Mouse (Mus musculus) MEL (cell line): Measurements from ENCODE around the gene Rbpms2. TPM values are rescaled to one million over a fixed set of nuclear protein-coding genes. Genes with fewer than 3 reads are reported as not detected.

Experiments
- DNase-seq: peaks from one replicate; pipeline ENCODE4 v3.0.0; 2011; ENCODE audit warnings: low read depth, low spot score
- H3K27ac ChIP-seq: 2 replicates; pipeline ENCODE4 v1.5.1; 2012; ENCODE audit warnings: low read depth, mild to moderate bottlenecking, control low read depth, low read length, moderate library complexity; ENCODE audit not compliant: control insufficient read depth
- H3K27me3 ChIP-seq, 2 experiments: fragments of 150-350 bp in 1 of 2; sonication (generic) in 1 of 2; 2 replicates each; pipeline ENCODE4 v1.6.1; 2012; ENCODE audit warnings: low read length in 2 of 2, mild to moderate bottlenecking in 2 of 2, improper control_type of control experiment in 1 of 2, moderate library complexity in 1 of 2; ENCODE audit not compliant: insufficient read depth in 2 of 2, control insufficient read depth in 1 of 2
- H3K36me3 ChIP-seq, 2 experiments: 2 replicates each; pipeline ENCODE4 v1.6.1; 2012 to 2014; ENCODE audit warnings: low read length in 2 of 2, improper control_type of control experiment in 1 of 2, inconsistent platforms in 1 of 2, mild to moderate bottlenecking in 1 of 2; ENCODE audit not compliant: insufficient read depth in 2 of 2, control insufficient read depth in 1 of 2
- H3K4me1 ChIP-seq, 2 experiments: fragments of 150-350 bp in 1 of 2; sonication (generic) in 1 of 2; 2 replicates each; pipeline ENCODE4 v1.6.1; 2012; ENCODE audit warnings: low read length in 2 of 2, improper control_type of control experiment in 1 of 2, mild to moderate bottlenecking in 1 of 2; ENCODE audit not compliant: insufficient read depth in 2 of 2, control insufficient read depth in 1 of 2
- H3K4me3 ChIP-seq, 2 experiments: fragments of 150-350 bp in 1 of 2; sonication (generic) in 1 of 2; 2 replicates each; pipeline ENCODE4 v1.5.1; 2012; ENCODE audit warnings: low read depth in 2 of 2, low read length in 2 of 2, mild to moderate bottlenecking in 2 of 2, moderate library complexity in 2 of 2, control low read depth in 1 of 2, improper control_type of control experiment in 1 of 2; ENCODE audit not compliant: control insufficient read depth in 1 of 2, insufficient read depth in 1 of 2
- H3K79me2 ChIP-seq: 2 replicates; pipeline ENCODE4 v1.6.1; 2012; ENCODE audit warnings: mild to moderate bottlenecking, low read length, moderate library complexity; ENCODE audit not compliant: control insufficient read depth, poor library complexity, insufficient read depth
- H3K9ac ChIP-seq: 2 replicates; pipeline ENCODE4 v1.6.1; 2012; ENCODE audit warnings: low read depth, mild to moderate bottlenecking, control low read depth, low read length, moderate library complexity; ENCODE audit not compliant: control insufficient read depth, poor library complexity, severe bottlenecking
- H3K9me3 ChIP-seq: fragments of 150-350 bp; sonication (generic); replicated peaks from 2 replicates; pipeline ENCODE4 v1.6.1; 2012; ENCODE audit warnings: mild to moderate bottlenecking, low read length, improper control_type of control experiment, moderate library complexity; ENCODE audit not compliant: insufficient read depth
- BHLHE40 ChIP-seq: IDR thresholded peaks from 2 replicates; pipeline ENCODE4 v1.6.1; 2012; ENCODE audit warnings: low read depth, mild to moderate bottlenecking, inconsistent platforms, low read length, improper control_type of control experiment, borderline replicate concordance
- CHD1 ChIP-seq: IDR thresholded peaks from 2 replicates; pipeline ENCODE4 v1.6.1; 2012; ENCODE audit warnings: low read depth, mild to moderate bottlenecking, inconsistent platforms, low read length, improper control_type of control experiment
- CHD2 ChIP-seq: IDR thresholded peaks from 2 replicates; pipeline ENCODE4 v1.6.1; 2011; ENCODE audit warnings: low read length, improper control_type of control experiment
- CTCF ChIP-seq, 3 experiments: IDR thresholded peaks in 2 of 3; conservative IDR thresholded peaks in 1 of 3; 2 replicates each; pipeline ENCODE4 v1.5.1; 2011 to 2012; ENCODE audit warnings: low read length in 3 of 3, low read depth in 2 of 3, mild to moderate bottlenecking in 2 of 3, improper control_type of control experiment in 1 of 3, inconsistent platforms in 1 of 3, mixed read lengths in 1 of 3, moderate library complexity in 1 of 3; ENCODE audit not compliant: control insufficient read depth in 1 of 3, insufficient read depth in 1 of 3, poor library complexity in 1 of 3, severe bottlenecking in 1 of 3
- E2F4 ChIP-seq: IDR thresholded peaks from 2 replicates; pipeline ENCODE4 v1.6.1; 2011; ENCODE audit warnings: low read depth, low read length, improper control_type of control experiment, borderline replicate concordance
- ELF1 ChIP-seq: IDR thresholded peaks from 2 replicates; pipeline ENCODE4 v1.6.1; 2014; ENCODE audit warnings: low read depth, mild to moderate bottlenecking, inconsistent platforms, low read length, improper control_type of control experiment, moderate library complexity
- EP300 ChIP-seq, 2 experiments: IDR thresholded peaks; 2 replicates each; pipeline ENCODE4 v1.6.1; 2011; ENCODE audit warnings: improper control_type of control experiment in 2 of 2, low read length in 2 of 2, low read depth in 1 of 2, mild to moderate bottlenecking in 1 of 2
- ETS1 ChIP-seq: IDR thresholded peaks from 2 replicates; pipeline ENCODE4 v1.6.1; 2012; ENCODE audit warnings: low read depth, mild to moderate bottlenecking, inconsistent platforms, low read length, improper control_type of control experiment, moderate library complexity
- GABPA ChIP-seq: IDR thresholded peaks from 2 replicates; pipeline ENCODE4 v1.6.1; 2012; ENCODE audit warnings: low read depth, mild to moderate bottlenecking, inconsistent platforms, low read length, improper control_type of control experiment, moderate library complexity
- GATA1 ChIP-seq: IDR thresholded peaks from 2 replicates; pipeline ENCODE4 v1.6.1; 2011; ENCODE audit warnings: low read depth, low read length, improper control_type of control experiment
- HCFC1 ChIP-seq: IDR thresholded peaks from 2 replicates; pipeline ENCODE4 v1.6.1; 2012; ENCODE audit warnings: low read depth, mild to moderate bottlenecking, inconsistent platforms, low read length, improper control_type of control experiment, moderate library complexity
- JUND ChIP-seq: IDR thresholded peaks from 2 replicates; pipeline ENCODE4 v1.6.1; 2011; ENCODE audit warnings: low read depth, mild to moderate bottlenecking, improper control_type of control experiment, low read length
- KAT2A ChIP-seq: conservative IDR thresholded peaks from 2 replicates; pipeline ENCODE4 v1.6.1; 2012; ENCODE audit warnings: low read depth, low read length, improper control_type of control experiment, inconsistent platforms
- MAFK ChIP-seq: IDR thresholded peaks from 2 replicates; pipeline ENCODE4 v1.6.1; 2011; ENCODE audit warnings: low read depth, mild to moderate bottlenecking, low read length, improper control_type of control experiment, borderline replicate concordance
- MAX ChIP-seq: IDR thresholded peaks from 2 replicates; pipeline ENCODE4 v1.6.1; 2011; ENCODE audit warnings: low read length, improper control_type of control experiment
- MAZ ChIP-seq: IDR thresholded peaks from 2 replicates; pipeline ENCODE4 v1.6.1; 2012; ENCODE audit warnings: low read depth, mild to moderate bottlenecking, inconsistent platforms, low read length, improper control_type of control experiment
- MEF2A ChIP-seq: IDR thresholded peaks from 2 replicates; pipeline ENCODE4 v1.6.1; 2014; ENCODE audit warnings: low read depth, mild to moderate bottlenecking, inconsistent platforms, low read length, improper control_type of control experiment; ENCODE audit not compliant: poor library complexity, insufficient replicate concordance, severe bottlenecking; ENCODE audit errors: extremely low read depth
- MXI1 ChIP-seq: IDR thresholded peaks from 2 replicates; pipeline ENCODE4 v1.6.1; 2011; ENCODE audit warnings: mild to moderate bottlenecking, low read depth, low read length, improper control_type of control experiment
- MYB ChIP-seq: IDR thresholded peaks from 2 replicates; pipeline ENCODE4 v1.6.1; 2011; ENCODE audit warnings: mild to moderate bottlenecking, low read depth, low read length, improper control_type of control experiment
- MYC ChIP-seq: IDR thresholded peaks from 2 replicates; pipeline ENCODE4 v1.6.1; 2011; ENCODE audit warnings: low read depth, mild to moderate bottlenecking, low read length, improper control_type of control experiment, moderate library complexity
- NELFE ChIP-seq: IDR thresholded peaks from 2 replicates; pipeline ENCODE4 v1.6.1; 2011; ENCODE audit warnings: low read depth, low read length, improper control_type of control experiment
- NRF1 ChIP-seq: IDR thresholded peaks from 2 replicates; pipeline ENCODE4 v1.6.1; 2014; ENCODE audit warnings: low read depth, mild to moderate bottlenecking, inconsistent platforms, low read length, improper control_type of control experiment, moderate library complexity; ENCODE audit not compliant: poor library complexity, insufficient read depth, severe bottlenecking
- POLR2A ChIP-seq, 2 experiments: IDR thresholded peaks; 2 replicates each; pipeline ENCODE4 v1.6.1; 2011 to 2012; ENCODE audit warnings: low read length in 2 of 2, mild to moderate bottlenecking in 2 of 2, control low read depth in 1 of 2, improper control_type of control experiment in 1 of 2, low read depth in 1 of 2, moderate library complexity in 1 of 2; ENCODE audit not compliant: control insufficient read depth in 1 of 2, insufficient read depth in 1 of 2, poor library complexity in 1 of 2
- POLR2AphosphoS2 ChIP-seq: IDR thresholded peaks from 2 replicates; pipeline ENCODE4 v1.6.1; 2011; ENCODE audit warnings: low read length, improper control_type of control experiment
- POLR2AphosphoS5 ChIP-seq: IDR thresholded peaks from 2 replicates; pipeline ENCODE4 v1.6.1; 2012; ENCODE audit warnings: low read depth, borderline replicate concordance, mild to moderate bottlenecking, inconsistent platforms, low read length, moderate library complexity, mixed read lengths
- RAD21 ChIP-seq: IDR thresholded peaks from 2 replicates; pipeline ENCODE4 v1.6.1; 2011; ENCODE audit warnings: mild to moderate bottlenecking, low read depth, low read length, improper control_type of control experiment
- SIN3A ChIP-seq: IDR thresholded peaks from 2 replicates; pipeline ENCODE4 v1.6.1; 2012; ENCODE audit warnings: low read length, improper control_type of control experiment, inconsistent platforms
- SMC3 ChIP-seq: IDR thresholded peaks from 2 replicates; pipeline ENCODE4 v1.6.1; 2011; ENCODE audit warnings: low read depth, low read length, improper control_type of control experiment
- TAL1 ChIP-seq: IDR thresholded peaks from 2 replicates; pipeline ENCODE4 v1.6.1; 2012; ENCODE audit warnings: mild to moderate bottlenecking, inconsistent platforms, low read length, moderate library complexity, mixed read lengths
- TBP ChIP-seq: IDR thresholded peaks from 2 replicates; pipeline ENCODE4 v1.8.0; 2011; ENCODE audit warnings: low read depth, low read length, improper control_type of control experiment
- UBTF ChIP-seq: IDR thresholded peaks from 2 replicates; pipeline ENCODE4 v1.6.1; 2012; ENCODE audit warnings: low read depth, mild to moderate bottlenecking, inconsistent platforms, low read length, improper control_type of control experiment, moderate library complexity, borderline replicate concordance; ENCODE audit not compliant: insufficient read depth
- USF1 ChIP-seq: IDR thresholded peaks from 2 replicates; pipeline ENCODE4 v1.6.1; 2014; ENCODE audit warnings: low read depth, mild to moderate bottlenecking, inconsistent platforms, low read length, improper control_type of control experiment, moderate library complexity
- USF2 ChIP-seq, 2 experiments: IDR thresholded peaks; 2 replicates each; pipeline ENCODE4 v1.6.1; 2011 to 2012; ENCODE audit warnings: improper control_type of control experiment in 2 of 2, low read length in 2 of 2, borderline replicate concordance in 1 of 2, inconsistent platforms in 1 of 2, low read depth in 1 of 2, mild to moderate bottlenecking in 1 of 2; ENCODE audit not compliant: insufficient read depth in 1 of 2
- ZC3H11A ChIP-seq: IDR thresholded peaks from 2 replicates; pipeline ENCODE4 v1.6.1; 2012; ENCODE audit warnings: low read depth, mild to moderate bottlenecking, inconsistent platforms, low read length, improper control_type of control experiment
- ZKSCAN1 ChIP-seq: IDR thresholded peaks from 2 replicates; pipeline ENCODE4 v1.6.1; 2012; ENCODE audit warnings: low read depth, mild to moderate bottlenecking, inconsistent platforms, low read length, improper control_type of control experiment, moderate library complexity
- ZMIZ1 ChIP-seq: IDR thresholded peaks from 2 replicates; pipeline ENCODE4 v1.6.1; 2012; ENCODE audit warnings: low read depth, mild to moderate bottlenecking, inconsistent platforms, low read length, improper control_type of control experiment, moderate library complexity
- ZNF384 ChIP-seq: IDR thresholded peaks from 2 replicates; pipeline ENCODE4 v1.6.1; 2012; ENCODE audit warnings: low read depth, mild to moderate bottlenecking, inconsistent platforms, low read length, improper control_type of control experiment
- polyA plus RNA-seq, 2 experiments: library from polyadenylated mRNA; stranded (reverse) in 1 of 2; unstranded in 1 of 2; fragments of >175 nt in 1 of 2; fragments of >200 nt in 1 of 2; gene quantifications; 2 replicates each; pipeline versions ENCODE4 v1.2.1 to v1.2.4; 2012; ENCODE audit warnings: low replicate concordance in 2 of 2, low read depth in 1 of 2; ENCODE audit not compliant: insufficient read length in 2 of 2, insufficient read depth in 1 of 2, missing spikeins in 1 of 2
- total RNA-seq: library from RNA; depleted of rRNA; stranded (reverse); fragments of 300-350 nt; gene quantifications from 2 replicates; pipeline ENCODE4 v1.2.3, GENCODE M21; 2012

Rbpms2 gene
- total and polyA plus RNA-seq, 3 experiments = 0.22 TPM; not detected in 2

- peak; percentile 47 for DNase-seq
These were observed 25.9 kb upstream of the Rbpms2 start for GRCm38 (mm10) chr9:65603401-65604102.

GRCm38 (mm10) chr9:65605471-65606136 is 23.8 kb upstream of the Rbpms2 start:
- Histone ChIP-seq H3K4me3 (no peak overlapping the region), H3K27ac (no peak overlapping the region), H3K4me1 (peaks cover 0 to 4% of the 10 kb centered on the region in 2 experiments; a peak in 2 of 4 replicates), H3K9ac (no peak overlapping the region), H3K79me2 (no peaks in the 10 kb centered on the region), H3K36me3 (peaks cover 0 to 3% of the 10 kb centered on the region in 2 experiments; a peak in 2 of 4 replicates), H3K9me3 (no peaks in the 10 kb centered on the region), H3K27me3 (no peaks in the 10 kb centered on the region)
- peak; percentile 87 for DNase-seq
- TF ChIP-seq EP300 (IDR thresholded peaks at IDR 0.05; ENCODE audit: low read depth in 1 of 2, low read length in 2 of 2) (no peak), UBTF (no peak), ZMIZ1 (no peak), CTCF (IDR thresholded peaks at IDR 0.05 in 2 of 3, conservative IDR thresholded peaks at IDR 0.05 in 1 of 3; ENCODE audit: control insufficient read depth in 1 of 3, insufficient read depth in 1 of 3, low read depth in 2 of 3, low read length in 3 of 3, poor library complexity in 1 of 3, severe bottlenecking in 1 of 3) (peak; percentile 66 to 89 (median 77)), ZNF384 (peak; percentile 63), CHD1 (no peak), POLR2AphosphoS2 (no peak), ZKSCAN1 (no peak), SMC3 (peak; percentile 71), GABPA (no peak), SIN3A (0 out of 2 replicates have a peak, but pooled peaks have one; percentile 19), KAT2A (no peak), JUND (no peak), NRF1 (no peak), MAX (no peak), ELF1 (no peak)

More at GRCm38 (mm10) chr9:65603401-65604102, 25.9 kb upstream of the Rbpms2 start:
- Histone ChIP-seq H3K36me3 (peaks cover 0 to 4% of the 10 kb centered on the region in 2 experiments; a peak in 2 of 4 replicates), H3K79me2 (no peaks in the 10 kb centered on the region), H3K4me1 (peaks cover 0 to 4% of the 10 kb centered on the region in 2 experiments; a peak in 2 of 4 replicates), H3K27ac (no peak overlapping the region), H3K9me3 (no peaks in the 10 kb centered on the region), H3K27me3 (no peaks in the 10 kb centered on the region), H3K4me3 (no peak overlapping the region), H3K9ac (no peak overlapping the region)
- TF ChIP-seq NELFE = no peak
- TF ChIP-seq GATA1 = no peak
- TF ChIP-seq NRF1 = no peak
- TF ChIP-seq MYC = no peak
- TF ChIP-seq HCFC1 = no peak
- TF ChIP-seq POLR2A (IDR thresholded peaks at IDR 0.05; ENCODE audit: control insufficient read depth in 1 of 2, insufficient read depth in 1 of 2, low read depth in 1 of 2, low read length in 2 of 2, poor library complexity in 1 of 2) = no peak
- TF ChIP-seq MAX = no peak
- no peak for TF ChIP-seq MAZ
- TF ChIP-seq ZKSCAN1 = no peak
- 0 out of 2 replicates have a peak, but pooled peaks have one; percentile 11 for TF ChIP-seq ZC3H11A
- TF ChIP-seq POLR2AphosphoS5 = no peak
- TF ChIP-seq E2F4 = no peak
- peak; percentile 30; the same call in 1 of the 2 replicates for TF ChIP-seq SMC3
- TF ChIP-seq ZNF384 = no peak
- TF ChIP-seq RAD21 = peak; percentile 35
- no peak for TF ChIP-seq MYB
- no peak for TF ChIP-seq MAFK
- TF ChIP-seq CHD2 = no peak
- TF ChIP-seq TBP = no peak
- TF ChIP-seq UBTF = no peak
- TF ChIP-seq EP300 (IDR thresholded peaks at IDR 0.05; ENCODE audit: low read depth in 1 of 2, low read length in 2 of 2) = no peak
- TF ChIP-seq SIN3A = no peak
- no peak for TF ChIP-seq TAL1
- no peak for TF ChIP-seq MEF2A
- TF ChIP-seq POLR2AphosphoS2 = no peak
- TF ChIP-seq ELF1 = no peak
- no peak for TF ChIP-seq GABPA
- no peak for TF ChIP-seq ETS1
- TF ChIP-seq BHLHE40 = no peak
- TF ChIP-seq CTCF (IDR thresholded peaks at IDR 0.05 in 2 of 3, conservative IDR thresholded peaks at IDR 0.05 in 1 of 3; ENCODE audit: control insufficient read depth in 1 of 3, insufficient read depth in 1 of 3, low read depth in 2 of 3, low read length in 3 of 3, poor library complexity in 1 of 3, severe bottlenecking in 1 of 3) = peak; percentile 51 to 79 (median 73)
- TF ChIP-seq ZMIZ1 = no peak
- no peak for TF ChIP-seq MXI1
- TF ChIP-seq USF2 (IDR thresholded peaks at IDR 0.05; ENCODE audit: borderline replicate concordance in 1 of 2, insufficient read depth in 1 of 2, low read depth in 1 of 2, low read length in 2 of 2) = no peak
- no peak for TF ChIP-seq USF1
